ENCODE assay signal across 9 mouse cellular contexts in the genomic region with DNA sequence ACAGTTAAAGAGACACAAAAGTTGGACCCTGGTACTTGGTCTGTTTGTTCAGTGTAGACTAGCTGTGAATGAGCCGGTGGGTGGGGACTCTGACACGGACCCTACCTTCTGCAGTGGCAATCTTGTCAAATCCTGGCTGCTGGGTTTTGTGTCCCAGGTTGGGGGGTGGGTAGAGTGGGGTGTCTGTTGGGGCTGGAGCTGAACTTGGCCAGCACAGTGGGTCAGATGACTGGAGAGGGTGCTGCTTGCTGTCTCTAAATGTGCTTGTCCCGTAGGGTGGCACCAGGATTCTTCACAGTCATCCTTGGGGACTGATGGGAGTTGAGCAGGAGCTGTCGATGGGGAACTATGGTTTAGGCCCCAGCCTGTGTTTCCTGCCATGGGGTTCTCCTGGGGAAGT. TPM values are rescaled to one million over a fixed set of nuclear protein-coding genes. Genes with fewer than 3 reads are reported as not detected.
DNase-seq lines count a peak whose midpoint lies in the region; ATAC-seq lines count a peak whose summit lies in the region.
"Had no signal": no experiment of that assay in that cellular context is flagged by ENCODE, and none has a peak within 500 bp of the region (broad histone marks: within the 10 kb centered on the region; RNA-seq: fewer than 3 reads in every experiment).

No protein-coding gene starts in this region.

- no peaks in the 10 kb centered on the region for H3K9me3 ChIP-seq in lung, embryonic 16.5 days (ENCODE audit: control insufficient read depth, low read length)
- H3K9me3 ChIP-seq in embryonic facial prominence, embryonic 14.5 days (ENCODE audit: control insufficient read depth, low read length) = no peaks in the 10 kb centered on the region
- H3K9me3 ChIP-seq in hindbrain, embryonic 15.5 days = no peaks in the 10 kb centered on the region
- no peaks in the 10 kb centered on the region for H3K9me3 ChIP-seq in neural tube, embryonic 12.5 days

- H3K36me3 ChIP-seq in lung, embryonic 16.5 days (ENCODE audit: control insufficient read depth, insufficient read depth, low read length) = no peaks in the 10 kb centered on the region
- 0 out of 2 replicates have a peak, but pooled peaks cover 4% of the 10 kb centered on the region for H3K36me3 ChIP-seq in embryonic facial prominence, embryonic 14.5 days (ENCODE audit: control insufficient read depth, insufficient read depth, low read length)
- H3K36me3 ChIP-seq in hindbrain, embryonic 15.5 days = no peaks in the 10 kb centered on the region
- H3K36me3 ChIP-seq in neural tube, embryonic 12.5 days = peaks cover 25% of the 10 kb centered on the region

- peaks cover 66% of the 10 kb centered on the region for H3K4me1 ChIP-seq in lung, embryonic 16.5 days (replicated peaks; ENCODE audit: control insufficient read depth, insufficient read depth, low read length)
- H3K4me1 ChIP-seq in embryonic facial prominence, embryonic 14.5 days (ENCODE audit: control insufficient read depth, insufficient read depth, low read length) = peaks cover 33% of the 10 kb centered on the region
- H3K4me1 ChIP-seq in hindbrain, embryonic 15.5 days (replicated peaks) = peaks cover 65% of the 10 kb centered on the region
- H3K4me1 ChIP-seq in neural tube, embryonic 12.5 days = peaks cover 62% of the 10 kb centered on the region

- ATAC-seq in lung, embryonic 16.5 days (ENCODE audit: low read depth) = no peak
- ATAC-seq in embryonic facial prominence, embryonic 14.5 days (ENCODE audit: low read depth) = no peak
- ATAC-seq in hindbrain, embryonic 15.5 days (ENCODE audit: low FRiP score, low read depth) = no peak
- ATAC-seq in neural tube, embryonic 12.5 days (ENCODE audit: low FRiP score, low read depth) = no peak
- ATAC-seq: Patski had no signal

- peaks cover 3% of the 10 kb centered on the region for H3K27me3 ChIP-seq in lung, embryonic 16.5 days (ENCODE audit: control insufficient read depth, insufficient read depth, low read depth, low read length)
- peaks cover 10% of the 10 kb centered on the region; the same call in 1 of the 2 replicates for H3K27me3 ChIP-seq in embryonic facial prominence, embryonic 14.5 days (replicated peaks; ENCODE audit: control insufficient read depth, insufficient read depth, low read length)
- H3K27me3 ChIP-seq in hindbrain, embryonic 15.5 days = peaks cover 22% of the 10 kb centered on the region
- peaks cover 13% of the 10 kb centered on the region for H3K27me3 ChIP-seq in neural tube, embryonic 12.5 days (replicated peaks)
- H3K27me3 ChIP-seq: Patski had no signal

- peak overlapping the region; percentile 92 for H3K4me2 ChIP-seq in lung, embryonic 16.5 days (ENCODE audit: low read depth, low read length)
- H3K4me2 ChIP-seq in embryonic facial prominence, embryonic 14.5 days (ENCODE audit: low read depth, low read length) = peak overlapping the region; percentile 88; the same call in 1 of the 2 replicates
- peak overlapping the region; percentile 66 for H3K4me2 ChIP-seq in hindbrain, embryonic 15.5 days
- peak overlapping the region; percentile 94 for H3K4me2 ChIP-seq in neural tube, embryonic 12.5 days (replicated peaks)

- DNase-seq in lung, postnatal 36 days = no peak
- DNase-seq in embryonic facial prominence, embryonic 14.5 days (ENCODE audit: low spot score) = no peak
- no peak for DNase-seq in ovary, postnatal 14 days (ENCODE audit: low spot score)
- no peak for DNase-seq in left cerebral cortex, postnatal 10 days (ENCODE audit: extremely low spot score in 1 of 2, low spot score in 2 of 2)
- DNase-seq: kidney, postnatal 4 days had no signal

- intact Hi-C loops in left cerebral cortex, postnatal 10 days (cut with DNase I) = loop anchor here (10.0 kb wide), 1 partner anchor 61 kb away; no protein-coding TSS in a partner anchor

- H3K4me3 ChIP-seq in lung, embryonic 16.5 days (ENCODE audit: low read length) = peak overlapping the region; percentile 73
- peak overlapping the region; percentile 80; the same call in 1 of the 2 replicates for H3K4me3 ChIP-seq in embryonic facial prominence, embryonic 14.5 days (ENCODE audit: low read depth, low read length)
- H3K4me3 ChIP-seq in hindbrain, embryonic 15.5 days = no peak overlapping the region
- 0 out of 2 replicates have a peak overlapping the region, but pooled peaks have one; percentile 79 for H3K4me3 ChIP-seq in neural tube, embryonic 12.5 days

- WGBS in lung, embryonic 16.5 days = 68% methylated on average over 4 of the region's 4 CpGs
- WGBS in embryonic facial prominence, embryonic 14.5 days = 88% methylated on average over 4 of the region's 4 CpGs
- WGBS in hindbrain, embryonic 15.5 days = 80% methylated on average over 4 of the region's 4 CpGs
- WGBS in neural tube, embryonic 12.5 days = 86% methylated on average over 4 of the region's 4 CpGs

- no peak overlapping the region for H3K9ac ChIP-seq in lung, embryonic 16.5 days (ENCODE audit: low read length)
- H3K9ac ChIP-seq in embryonic facial prominence, embryonic 14.5 days (ENCODE audit: low read depth, low read length) = no peak overlapping the region
- no peak overlapping the region for H3K9ac ChIP-seq in hindbrain, embryonic 15.5 days
- H3K9ac ChIP-seq in neural tube, embryonic 12.5 days = no peak overlapping the region

- no peak overlapping the region for H3K27ac ChIP-seq in lung, embryonic 16.5 days (ENCODE audit: low read length)
- H3K27ac ChIP-seq in embryonic facial prominence, embryonic 14.5 days (replicated peaks; ENCODE audit: low read depth, low read length) = no peak overlapping the region
- H3K27ac ChIP-seq in hindbrain, embryonic 15.5 days (replicated peaks) = no peak overlapping the region
- no peak overlapping the region for H3K27ac ChIP-seq in neural tube, embryonic 12.5 days

RNA-seq across cellular contexts. Expression of gene Rbm38, which starts 3.7 kb away (rescaled TPM):
- polyA plus RNA-seq in lung, embryonic 16.5 days (2015; fragmentation: Nextera tagmentation; extraction: Ambion mirVana) = 30.8 and 34.3 TPM in 2 replicates
- polyA plus RNA-seq in embryonic facial prominence, embryonic 14.5 days (2014; fragmentation: Nextera tagmentation; extraction: Ambion mirVana) = 40.4 and 48.1 TPM in 2 replicates
- polyA plus RNA-seq in hindbrain, embryonic 15.5 days (2015; fragmentation: Nextera tagmentation; extraction: Ambion mirVana) = 14.1 and 17.3 TPM in 2 replicates
- polyA plus RNA-seq in neural tube, embryonic 12.5 days (2016; fragmentation: Nextera tagmentation; extraction: Ambion mirVana) = 48.2 and 52.0 TPM in 2 replicates
- total RNA-seq in left cerebral cortex, postnatal 10 days (2021) = 1 to 10 TPM; 2.7 to 2.8 TPM

RNA-seq across cellular contexts. Expression of gene Rae1, which starts 24.0 kb away (rescaled TPM):
- 104 and 109 TPM in 2 replicates for polyA plus RNA-seq in lung, embryonic 16.5 days (2015; fragmentation: Nextera tagmentation; extraction: Ambion mirVana)
- polyA plus RNA-seq in embryonic facial prominence, embryonic 14.5 days (2014; fragmentation: Nextera tagmentation; extraction: Ambion mirVana) = 110 and 120 TPM in 2 replicates
- 111 and 112 TPM in 2 replicates for polyA plus RNA-seq in hindbrain, embryonic 15.5 days (2015; fragmentation: Nextera tagmentation; extraction: Ambion mirVana)
- polyA plus RNA-seq in neural tube, embryonic 12.5 days (2016; fragmentation: Nextera tagmentation; extraction: Ambion mirVana) = 120 and 123 TPM in 2 replicates
- 10 to 100 TPM; 66.1 to 77.4 TPM for total RNA-seq in left cerebral cortex, postnatal 10 days (2021)

RNA-seq across cellular contexts. Expression of gene Spo11, which starts 46.5 kb away (rescaled TPM):
- 0.21 and 0.30 TPM in 2 replicates for polyA plus RNA-seq in lung, embryonic 16.5 days (2015; fragmentation: Nextera tagmentation; extraction: Ambion mirVana)
- polyA plus RNA-seq in embryonic facial prominence, embryonic 14.5 days (2014; fragmentation: Nextera tagmentation; extraction: Ambion mirVana) = 1.8 and 3.1 TPM in 2 replicates
- polyA plus RNA-seq in hindbrain, embryonic 15.5 days (2015; fragmentation: Nextera tagmentation; extraction: Ambion mirVana) = 0.96 and 1.4 TPM in 2 replicates
- polyA plus RNA-seq in neural tube, embryonic 12.5 days (2016; fragmentation: Nextera tagmentation; extraction: Ambion mirVana) = 0.22 and 0.27 TPM in 2 replicates
- total RNA-seq in left cerebral cortex, postnatal 10 days (2021) = under 1 TPM; 0.39 to 0.49 TPM
